Mouse (Mus musculus): ENCODE measurements around the gene Phb.

DNA sequence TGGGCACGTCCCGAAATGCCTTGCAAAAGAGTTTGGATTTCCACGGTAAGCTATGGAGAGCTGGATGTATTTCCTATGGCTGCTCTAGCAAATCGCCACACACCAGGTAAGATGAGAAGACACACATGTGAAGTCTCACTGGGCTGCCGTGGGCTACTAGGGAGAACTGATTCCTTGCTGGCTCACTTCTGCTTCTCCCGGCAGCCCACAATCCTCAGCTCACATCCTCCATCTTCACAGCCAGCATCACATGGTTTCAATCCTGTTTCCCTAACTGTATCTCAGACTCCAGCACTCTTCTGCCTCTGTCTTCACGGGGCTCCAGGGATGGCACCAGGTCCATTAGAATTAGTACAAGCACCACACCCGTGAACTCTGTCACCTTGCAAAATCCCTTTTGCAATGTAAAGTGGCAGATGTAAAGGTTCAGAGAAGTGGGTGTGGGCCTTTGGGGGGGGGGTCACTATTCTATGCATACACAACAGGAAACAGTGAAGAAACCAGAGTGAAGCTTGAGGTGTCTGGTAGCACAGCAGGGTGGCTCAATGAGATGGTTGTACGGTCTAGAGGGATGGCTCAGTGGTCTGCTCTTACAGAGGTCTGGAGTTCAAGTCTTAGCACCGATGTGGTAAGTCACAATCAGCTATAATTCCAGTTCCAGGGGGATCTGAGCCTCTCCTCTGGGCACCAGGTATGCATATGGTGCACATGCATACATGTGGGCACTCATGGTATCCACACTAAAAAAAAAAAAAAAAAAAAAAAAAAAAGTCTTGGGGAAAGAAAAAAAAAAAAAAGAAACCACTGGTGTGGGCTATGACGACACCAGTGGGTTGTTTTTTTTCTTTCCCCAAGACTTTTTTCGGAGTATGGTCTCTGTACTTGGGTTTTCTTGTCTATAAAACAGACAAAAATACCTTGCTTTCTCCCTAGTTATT lies 37.5 kb downstream of the Phb start:
- TF ChIP-seq CTCF (IDR thresholded peaks at IDR 0.05; ENCODE audit: low read depth, low read length) (no peak), POLR2A (IDR thresholded peaks at IDR 0.05; ENCODE audit: extremely low read depth, insufficient read depth, low read length) (no peak)

All from liver, adult 2 months (tissue).